Mouse (Mus musculus) thymus, adult 2 months (tissue): ENCODE results near the gene Dlst. TPM values are rescaled to one million over a fixed set of nuclear protein-coding genes. Genes with fewer than 3 reads are reported as not detected.

ENCODE experiments used
- DNase-seq: peaks from one replicate; pipeline ENCODE4 v3.0.0; 2021
- H3K27ac ChIP-seq: fragments of 200-500 bp; 2 replicates; pipeline ENCODE4 v1.5.1; 2012; ENCODE audit warnings: low read length, control low read depth; ENCODE audit not compliant: control insufficient read depth, insufficient read depth
- H3K27me3 ChIP-seq: fragments of 200-500 bp; 2 replicates; pipeline ENCODE4 v1.6.1; 2012; ENCODE audit warnings: mild to moderate bottlenecking, low read length, moderate library complexity, mixed read lengths; ENCODE audit not compliant: control insufficient read depth, insufficient read depth
- H3K36me3 ChIP-seq: fragments of 200-500 bp; 2 replicates; pipeline ENCODE4 v1.6.1; 2012; ENCODE audit warnings: mild to moderate bottlenecking, low read length, moderate library complexity; ENCODE audit not compliant: control insufficient read depth, insufficient read depth
- H3K4me1 ChIP-seq: fragments of 200-500 bp; replicated peaks from 2 replicates; pipeline ENCODE4 v1.6.1; 2012; ENCODE audit warnings: low read length; ENCODE audit not compliant: control insufficient read depth, insufficient read depth
- H3K4me3 ChIP-seq: fragments of 200-500 bp; 2 replicates; pipeline ENCODE4 v1.5.1; 2012; ENCODE audit warnings: mild to moderate bottlenecking, low read length, control low read depth, moderate library complexity; ENCODE audit not compliant: control insufficient read depth, insufficient read depth
- CTCF ChIP-seq: fragments of 200-500 bp; IDR thresholded peaks from 2 replicates; pipeline ENCODE4 v1.5.1; 2012; ENCODE audit warnings: mild to moderate bottlenecking, control low read depth, low read length, moderate library complexity, borderline replicate concordance; ENCODE audit not compliant: control insufficient read depth, poor library complexity, insufficient read depth; ENCODE audit errors: extremely low read depth
- POLR2A ChIP-seq: fragments of 200-500 bp; IDR thresholded peaks from 2 replicates; pipeline ENCODE4 v1.6.1; 2012; ENCODE audit warnings: mild to moderate bottlenecking, low read length, control low read depth, moderate library complexity; ENCODE audit not compliant: control insufficient read depth, poor library complexity, insufficient read depth; ENCODE audit errors: extremely low read depth
- WGBS: fragments of 180-500 bp; shearing (Covaris S2); methylation state at CpG from one replicate; pipeline ENCODE4 v1.1.7; 2018; 5-methylcytosine and 5-hydroxymethylcytosine counted together
- polyA plus RNA-seq: library from polyadenylated mRNA; depleted of rRNA; stranded (reverse); fragments of >200 nt; gene quantifications from 2 replicates; pipeline ENCODE4 v1.2.3, GENCODE M21; 2012

Gene Dlst
- polyA plus RNA-seq, 1 experiment, result 135 TPM

DNA sequence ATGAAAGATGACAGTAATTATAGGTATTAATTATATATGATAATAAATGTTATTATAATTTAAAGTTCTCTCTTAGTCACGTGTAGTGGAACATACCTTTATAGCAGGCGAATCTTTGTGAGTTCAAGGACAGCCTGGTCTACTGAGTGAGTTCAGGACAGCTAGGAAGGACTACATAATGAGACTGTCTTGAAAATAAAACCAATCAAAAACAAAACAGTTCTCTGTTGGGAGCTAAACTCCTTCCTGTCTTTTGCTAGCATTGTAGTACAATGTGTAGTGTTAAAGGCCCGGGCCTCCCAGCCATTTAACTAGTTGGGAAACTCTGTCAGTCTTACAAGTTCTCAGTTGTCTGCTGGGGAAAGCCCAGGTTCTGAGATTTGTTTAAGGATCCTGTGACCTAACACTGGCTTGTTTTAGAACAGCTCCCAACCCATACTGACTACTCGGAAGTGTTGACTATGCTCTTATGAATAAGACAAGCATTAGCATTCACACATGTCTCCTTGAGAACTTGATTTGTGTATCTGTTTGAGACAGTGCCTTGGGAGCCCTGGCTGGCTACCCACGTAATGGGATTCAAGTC, 9.0 kb upstream of the Dlst start:
- DNase-seq, result no peak
- Histone ChIP-seq H3K4me1 (peaks cover 6% of the 10 kb centered on the region), H3K27ac (no peak overlapping the region), H3K4me3 (no peak overlapping the region), H3K36me3 (no peaks in the 10 kb centered on the region), H3K27me3 (no peaks in the 10 kb centered on the region)
- TF ChIP-seq CTCF, result no peak
- no peak for TF ChIP-seq POLR2A
- 96% methylated on average over 5 of the region's 5 CpGs for WGBS

DNA sequence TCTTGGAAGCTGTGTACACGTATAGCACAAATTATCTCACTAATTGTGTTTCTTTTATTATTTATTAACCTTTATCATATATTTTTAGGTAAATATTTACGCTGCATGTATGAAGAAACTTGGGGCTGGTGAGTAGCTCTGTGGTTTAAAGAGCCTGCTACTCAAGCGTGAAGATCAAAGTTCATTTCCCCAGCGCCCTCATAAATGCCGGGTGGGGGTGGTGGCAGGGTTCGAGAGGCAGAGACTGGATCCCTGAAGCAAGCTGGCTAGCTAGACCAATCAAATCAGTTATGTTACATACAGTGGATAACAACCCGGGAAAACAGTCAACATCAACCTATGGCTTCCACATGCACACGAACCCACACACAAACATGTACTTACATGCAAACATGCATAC, 7.5 kb upstream of the Dlst start:
- H3K4me3 ChIP-seq, result no peak overlapping the region
- H3K27ac ChIP-seq, result no peak overlapping the region
- WGBS, result 85% methylated on average over 8 of the region's 8 CpGs
- H3K27me3 ChIP-seq, result no peaks in the 10 kb centered on the region
- peaks cover 6% of the 10 kb centered on the region for H3K4me1 ChIP-seq
- DNase-seq, result no peak
- H3K36me3 ChIP-seq, result no peaks in the 10 kb centered on the region
- no peak for TF ChIP-seq POLR2A
- TF ChIP-seq CTCF, result no peak

DNA sequence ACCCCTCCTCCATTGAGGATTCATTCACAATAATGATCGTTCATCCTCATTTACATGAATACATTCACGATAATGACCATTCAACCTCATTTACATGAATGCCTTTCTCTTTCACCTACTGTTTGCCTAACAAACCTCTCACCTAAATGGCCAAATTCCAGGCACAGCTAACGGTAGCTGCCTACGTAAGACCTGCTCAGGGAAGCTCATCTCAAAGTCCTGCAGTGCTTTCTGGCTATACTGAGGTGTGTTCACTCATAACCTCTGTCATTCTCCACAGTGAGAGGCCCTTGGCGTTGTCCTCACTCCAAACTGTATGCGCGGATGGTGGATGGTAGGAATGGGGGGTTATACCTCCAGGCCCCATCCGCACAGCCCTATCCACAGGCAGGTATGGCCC, 5.8 kb upstream of the Dlst start:
- no peak for DNase-seq
- Histone ChIP-seq H3K27ac (no peak overlapping the region), H3K27me3 (no peaks in the 10 kb centered on the region), H3K36me3 (no peaks in the 10 kb centered on the region), H3K4me1 (peaks cover 7% of the 10 kb centered on the region), H3K4me3 (no peak overlapping the region)
- 97% methylated on average over 8 of the region's 8 CpGs for WGBS
- TF ChIP-seq POLR2A (no peak), CTCF (no peak)

DNA sequence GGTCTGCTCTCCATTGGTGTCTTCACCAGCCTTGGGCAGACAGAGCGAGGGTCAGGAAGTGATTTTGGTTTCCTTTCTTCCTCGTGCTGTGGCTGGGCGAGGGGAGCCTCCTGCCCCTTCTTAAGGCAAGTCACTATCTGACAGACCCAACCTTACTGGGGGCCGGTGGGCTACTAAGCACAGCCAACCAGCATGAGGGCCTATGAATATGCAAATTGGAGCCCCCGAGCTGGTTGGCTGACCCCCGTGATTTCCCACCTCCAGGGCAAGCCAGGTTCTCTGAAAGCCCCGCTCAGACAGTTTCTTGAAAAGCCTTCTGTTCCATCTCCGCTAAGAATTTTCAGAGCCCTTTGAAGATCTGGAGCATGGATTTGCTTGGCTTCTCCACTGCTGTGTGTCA, 4.3 kb upstream of the Dlst start:
- H3K4me3 ChIP-seq, result no peak overlapping the region
- no peak for DNase-seq
- WGBS, result 10% methylated on average over 8 of the region's 8 CpGs
- H3K4me1 ChIP-seq, result peaks cover 13% of the 10 kb centered on the region
- H3K27me3 ChIP-seq, result no peaks in the 10 kb centered on the region
- H3K36me3 ChIP-seq, result no peaks in the 10 kb centered on the region
- no peak overlapping the region for H3K27ac ChIP-seq
- TF ChIP-seq POLR2A (no peak), CTCF (no peak)

DNA sequence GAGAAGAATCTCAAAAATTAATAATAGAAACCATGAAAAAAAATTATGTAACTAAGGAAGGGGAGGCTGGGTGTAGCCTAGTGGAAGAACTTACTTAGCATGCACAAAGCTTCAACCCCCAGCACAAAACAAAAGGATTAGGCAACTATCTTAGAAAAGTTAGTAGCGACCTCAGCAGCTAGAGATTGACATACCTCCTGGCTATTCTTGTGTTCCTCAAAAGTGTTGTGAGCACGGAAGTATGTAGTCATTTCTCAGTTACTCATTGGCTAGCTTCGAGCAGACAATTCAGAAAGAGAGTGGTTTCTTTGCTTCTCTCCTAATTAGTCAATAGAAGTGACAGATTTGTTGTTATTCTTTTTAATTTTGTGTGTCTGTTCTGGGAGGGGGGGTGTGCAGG, 2.0 kb upstream of the Dlst start:
- 86% methylated on average over 3 of the region's 3 CpGs for WGBS
- H3K4me1 ChIP-seq, result peaks cover 19% of the 10 kb centered on the region
- TF ChIP-seq POLR2A (no peak), CTCF (no peak)
- no peaks in the 10 kb centered on the region for H3K27me3 ChIP-seq
- no peak overlapping the region for H3K27ac ChIP-seq
- H3K4me3 ChIP-seq, result no peak overlapping the region
- DNase-seq, result no peak
- H3K36me3 ChIP-seq, result no peaks in the 10 kb centered on the region

DNA sequence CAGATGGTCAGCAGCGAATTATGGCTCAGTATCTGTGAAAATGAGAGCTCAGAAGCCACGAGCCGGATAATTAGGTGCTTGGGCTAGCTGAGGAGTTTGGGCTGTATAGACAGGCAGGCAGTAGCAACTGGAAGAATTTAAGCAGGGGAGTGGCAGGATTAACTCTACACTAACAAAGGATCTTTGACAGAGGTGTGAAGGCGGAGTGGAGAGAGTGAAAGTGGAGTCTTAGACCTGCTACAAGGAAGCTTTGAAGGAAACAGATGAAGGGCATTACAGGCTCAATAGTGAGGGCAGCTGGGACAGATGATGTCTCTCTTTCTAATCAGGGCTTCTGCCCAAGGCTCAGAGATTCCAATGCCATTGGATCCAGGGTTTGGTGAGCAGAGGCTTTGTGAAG, 1.2 kb upstream of the Dlst start:
- 92% methylated on average over 4 of the region's 4 CpGs for WGBS
- Histone ChIP-seq H3K36me3 (no peaks in the 10 kb centered on the region), H3K27me3 (no peaks in the 10 kb centered on the region), H3K4me3 (no peak overlapping the region), H3K4me1 (peaks cover 19% of the 10 kb centered on the region), H3K27ac (no peak overlapping the region)
- no peak for DNase-seq
- TF ChIP-seq POLR2A (no peak), CTCF (no peak)
